Mouse (Mus musculus) erythroblast, embryonic 14.5 days (primary cell): Measurements from ENCODE around the gene Itih4. TPM values are rescaled to one million over a fixed set of nuclear protein-coding genes. Genes with fewer than 3 reads are reported as not detected.

Experiments used
- H3K27me3 ChIP-seq: 2 replicates; pipeline ENCODE4 v1.6.1; 2012; ENCODE audit warnings: inconsistent platforms; ENCODE audit not compliant: control insufficient read depth
- H3K36me3 ChIP-seq: 2 replicates; pipeline ENCODE4 v1.6.1; 2012; ENCODE audit warnings: mild to moderate bottlenecking, inconsistent platforms; ENCODE audit not compliant: control insufficient read depth
- H3K4me1 ChIP-seq: 2 replicates; pipeline ENCODE4 v1.6.1; 2012; ENCODE audit warnings: inconsistent platforms; ENCODE audit not compliant: control insufficient read depth
- H3K4me3 ChIP-seq: replicated peaks from 2 replicates; pipeline ENCODE3; 2012; ENCODE audit warnings: moderate library complexity, mild to moderate bottlenecking, inconsistent platforms
- H3K9me3 ChIP-seq: 2 replicates; pipeline ENCODE4 v1.6.1; 2012; ENCODE audit warnings: low read length, inconsistent platforms, mixed read lengths; ENCODE audit not compliant: control insufficient read depth
- GATA1 ChIP-seq: IDR thresholded peaks from 2 replicates; pipeline ENCODE4 v1.6.1; 2012; ENCODE audit warnings: low read length, inconsistent platforms, mixed read lengths
- TAL1 ChIP-seq: IDR thresholded peaks from 3 replicates; pipeline ENCODE4 v1.6.1; 2012; ENCODE audit warnings: low read length, inconsistent platforms, mixed read lengths
- polyA plus RNA-seq: library from polyadenylated mRNA; stranded (reverse); fragments of >175 nt; gene quantifications from 2 replicates; pipeline ENCODE4 v1.2.3, GENCODE M21; 2012

Itih4 gene
- polyA plus RNA-seq, 1 experiment, result 0.02 TPM

DNA sequence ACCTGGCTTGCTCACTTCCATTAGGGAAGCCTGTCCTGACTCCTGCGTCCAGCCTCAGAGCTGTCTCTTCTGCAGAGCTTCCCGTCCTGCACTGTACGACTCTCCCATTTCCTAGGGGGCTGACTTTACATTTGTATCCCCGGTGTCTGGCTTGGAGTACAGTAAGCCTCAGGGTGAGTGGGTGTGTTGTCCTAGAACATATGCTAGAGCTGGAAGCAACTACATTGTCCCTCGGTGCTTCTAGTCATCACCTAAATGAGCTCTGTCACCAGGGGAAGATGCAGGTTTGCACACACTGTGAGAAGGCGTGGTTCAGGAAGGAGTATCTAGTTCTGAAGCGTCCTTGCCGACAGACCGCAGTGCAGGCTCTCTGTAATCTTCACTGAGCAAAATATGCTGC is 23.9 kb upstream of the Itih4 start:
- Histone ChIP-seq H3K27me3 (no peaks in the 10 kb centered on the region), H3K36me3 (peaks cover 34% of the 10 kb centered on the region), H3K4me3 (no peak overlapping the region), H3K9me3 (no peaks in the 10 kb centered on the region), H3K4me1 (no peaks in the 10 kb centered on the region; the same call in 1 of the 2 replicates)
- TF ChIP-seq GATA1, result no peak
- TF ChIP-seq TAL1, result no peak

DNA sequence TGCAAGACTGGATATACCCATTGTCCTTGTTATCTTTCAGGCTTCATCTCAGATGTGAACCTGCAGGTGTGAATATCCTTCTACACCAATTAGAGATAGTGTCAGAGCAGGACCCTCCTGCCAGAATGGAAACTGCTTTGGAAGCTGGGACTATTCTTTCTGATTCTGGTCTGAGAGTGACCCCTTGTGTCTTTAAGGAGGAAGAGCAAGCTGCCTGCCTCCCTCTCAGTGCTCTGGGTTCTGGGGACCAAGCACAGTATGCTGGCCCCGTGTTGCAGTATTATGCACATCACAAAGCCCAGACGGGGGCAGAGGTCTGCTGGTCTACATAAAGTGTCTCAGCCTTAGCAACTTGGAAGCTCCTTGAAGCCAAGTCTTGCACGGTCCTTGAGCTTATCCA is 21.0 kb upstream of the Itih4 start:
- Histone ChIP-seq H3K27me3 (no peaks in the 10 kb centered on the region), H3K4me3 (no peak overlapping the region), H3K36me3 (peaks cover 43% of the 10 kb centered on the region), H3K4me1 (no peaks in the 10 kb centered on the region; the same call in 1 of the 2 replicates), H3K9me3 (no peaks in the 10 kb centered on the region)
- TF ChIP-seq GATA1, result no peak
- no peak for TF ChIP-seq TAL1

DNA sequence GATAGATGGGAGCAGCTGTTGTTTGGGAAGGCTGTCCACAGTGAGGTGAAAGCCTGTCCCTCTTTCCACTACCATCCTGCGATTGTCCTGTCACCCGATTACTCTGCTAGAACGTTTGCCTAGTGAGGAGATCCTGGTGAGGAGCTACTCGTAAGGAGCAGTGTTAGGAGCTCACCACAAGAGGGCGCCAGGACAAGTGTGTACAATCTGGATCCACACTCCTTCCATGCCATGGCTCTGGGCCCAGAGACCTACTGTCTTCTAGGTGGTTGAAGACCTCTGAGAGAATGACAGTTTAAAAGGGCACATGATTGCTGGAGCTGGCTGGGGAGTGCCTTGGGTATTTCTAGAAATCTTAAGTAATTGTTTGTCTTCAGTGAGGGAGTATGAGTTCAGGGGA is 19.2 kb upstream of the Itih4 start:
- TF ChIP-seq TAL1 (no peak), GATA1 (no peak)
- H3K27me3 ChIP-seq, result no peaks in the 10 kb centered on the region
- no peaks in the 10 kb centered on the region; the same call in 1 of the 2 replicates for H3K4me1 ChIP-seq
- peaks cover 50% of the 10 kb centered on the region for H3K36me3 ChIP-seq
- no peak overlapping the region for H3K4me3 ChIP-seq
- H3K9me3 ChIP-seq, result no peaks in the 10 kb centered on the region

DNA sequence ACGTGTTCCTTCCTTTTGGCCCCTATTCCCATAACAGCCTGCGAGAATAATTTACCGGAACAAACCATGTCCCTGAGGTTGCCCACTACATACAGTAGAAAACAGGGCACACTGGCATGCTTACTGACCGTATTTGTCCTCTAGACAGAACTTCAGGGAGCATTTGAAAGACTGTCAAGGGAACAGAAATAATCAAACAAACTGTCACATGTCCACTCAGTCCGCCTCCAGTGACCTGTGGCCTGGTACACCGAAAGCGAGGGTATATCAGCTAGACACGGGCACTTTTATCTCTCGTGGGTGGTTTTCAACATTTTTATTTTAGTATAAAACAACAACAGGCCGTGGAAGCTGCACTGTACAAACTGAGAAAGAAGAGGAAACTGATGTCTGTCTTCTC is 17.4 kb upstream of the Itih4 start:
- no peaks in the 10 kb centered on the region for H3K9me3 ChIP-seq
- no peak overlapping the region for H3K4me3 ChIP-seq
- H3K27me3 ChIP-seq, result no peaks in the 10 kb centered on the region
- peaks cover 62% of the 10 kb centered on the region for H3K36me3 ChIP-seq
- no peaks in the 10 kb centered on the region; the same call in 1 of the 2 replicates for H3K4me1 ChIP-seq
- no peak for TF ChIP-seq GATA1

DNA sequence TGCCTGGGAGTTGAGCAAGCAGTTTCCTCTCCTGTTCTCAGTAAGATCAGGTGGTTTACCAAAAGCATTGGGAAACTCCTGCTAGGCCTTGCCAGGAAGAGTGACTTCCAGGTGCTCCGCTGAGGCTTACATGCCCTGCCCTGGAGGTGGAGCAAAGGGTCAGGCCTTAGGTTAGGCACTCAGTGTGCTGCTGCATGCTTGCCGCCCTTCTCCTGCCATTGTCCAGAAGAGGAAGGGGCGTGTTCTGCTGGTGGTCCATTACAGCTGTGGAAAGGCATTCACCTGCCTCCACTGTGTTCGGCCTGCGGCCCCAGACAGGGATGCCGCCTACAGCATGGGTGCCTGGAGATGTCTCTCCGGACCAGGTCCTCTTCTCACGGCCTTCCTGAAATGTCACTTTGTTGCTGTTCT is 16.9 kb upstream of the Itih4 start:
- Histone ChIP-seq H3K9me3 (no peaks in the 10 kb centered on the region), H3K4me1 (peaks cover 1% of the 10 kb centered on the region), H3K4me3 (no peak overlapping the region), H3K36me3 (peaks cover 65% of the 10 kb centered on the region), H3K27me3 (no peaks in the 10 kb centered on the region)
- TF ChIP-seq GATA1 (no peak), TAL1 (no peak)

DNA sequence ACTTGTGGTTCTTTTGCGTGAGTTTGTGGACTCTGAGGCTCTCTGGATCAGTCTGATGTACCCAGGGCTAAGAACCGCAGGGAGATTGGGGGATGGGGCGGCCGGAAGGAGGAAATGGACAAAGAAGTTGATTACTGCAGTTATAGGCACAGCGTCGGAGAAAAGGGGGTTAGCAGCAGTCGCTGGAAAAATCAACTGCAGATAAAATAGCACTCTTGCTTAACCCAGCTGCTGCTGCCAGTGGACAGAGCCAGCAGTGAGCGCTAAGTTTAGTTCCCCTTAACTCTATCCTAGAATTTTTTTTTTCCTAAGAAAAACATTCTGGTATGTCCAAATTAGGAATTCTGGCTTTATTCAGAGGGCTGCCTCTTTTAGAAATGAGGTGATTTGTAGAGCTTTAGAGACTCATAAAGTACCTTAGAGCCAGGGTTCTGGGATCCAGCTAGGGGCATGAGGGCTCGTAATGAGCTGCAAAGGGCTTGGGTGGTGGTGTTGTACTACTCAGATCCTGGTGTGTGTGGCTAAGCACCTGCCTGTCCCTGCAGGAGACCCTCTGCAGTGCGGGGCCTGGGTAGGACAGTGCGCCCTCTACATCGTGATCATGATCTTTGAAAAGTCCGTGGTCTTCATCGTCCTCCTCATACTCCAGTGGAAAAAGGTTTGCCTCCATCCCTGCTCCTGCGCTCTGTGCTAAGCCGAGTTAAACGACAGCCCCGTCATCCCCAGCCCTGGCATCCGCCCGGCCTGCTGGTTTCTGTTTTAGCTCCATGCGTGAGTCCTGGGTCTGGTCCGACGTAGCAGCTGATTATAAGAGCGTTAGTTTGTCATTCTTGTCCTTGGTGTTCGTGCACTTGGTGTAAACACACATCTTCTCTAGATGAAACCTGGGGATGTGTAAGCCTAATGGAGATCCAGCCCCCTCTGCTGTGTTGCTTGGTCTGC is 15.8 kb upstream of the Itih4 start:
- Histone ChIP-seq H3K27me3 (no peaks in the 10 kb centered on the region), H3K9me3 (no peaks in the 10 kb centered on the region), H3K4me1 (peaks cover 9% of the 10 kb centered on the region), H3K36me3 (peaks cover 62% of the 10 kb centered on the region), H3K4me3 (no peak overlapping the region)
- TF ChIP-seq TAL1 (no peak), GATA1 (no peak)

DNA sequence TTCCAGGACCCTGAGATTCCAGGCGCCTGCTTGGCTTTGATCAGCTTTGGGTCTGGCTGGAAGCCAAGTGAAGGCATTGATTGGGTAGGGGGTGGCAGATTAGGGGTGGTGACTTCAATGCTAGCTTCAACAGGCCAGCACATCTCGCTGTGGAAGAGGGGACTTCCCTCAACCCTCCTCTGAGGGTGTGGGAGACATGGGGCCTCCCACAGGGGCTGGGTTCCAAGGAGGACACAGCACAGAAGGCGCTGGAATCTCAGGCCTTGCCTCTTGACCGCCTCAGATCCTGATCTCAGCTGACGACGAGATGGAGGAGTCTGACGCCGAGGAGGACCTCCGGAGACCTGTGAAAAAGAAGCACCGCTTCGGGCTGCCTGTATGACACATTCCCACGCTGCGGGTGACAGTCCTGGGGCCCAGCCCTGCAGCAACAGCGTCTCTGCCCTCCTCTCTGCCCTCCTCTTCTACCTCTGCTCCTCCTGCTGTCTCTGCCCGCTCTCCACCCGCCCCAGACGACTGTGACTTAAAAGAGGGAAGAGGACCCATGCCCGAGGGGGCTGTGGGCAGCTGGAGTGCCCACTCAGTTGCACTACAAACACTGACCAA is 12.1 kb upstream of the Itih4 start:
- peaks cover 55% of the 10 kb centered on the region for H3K36me3 ChIP-seq
- H3K27me3 ChIP-seq, result no peaks in the 10 kb centered on the region
- no peak for TF ChIP-seq TAL1
- no peak for TF ChIP-seq GATA1
- no peak overlapping the region for H3K4me3 ChIP-seq
- no peaks in the 10 kb centered on the region for H3K9me3 ChIP-seq
- H3K4me1 ChIP-seq, result peaks cover 15% of the 10 kb centered on the region

DNA sequence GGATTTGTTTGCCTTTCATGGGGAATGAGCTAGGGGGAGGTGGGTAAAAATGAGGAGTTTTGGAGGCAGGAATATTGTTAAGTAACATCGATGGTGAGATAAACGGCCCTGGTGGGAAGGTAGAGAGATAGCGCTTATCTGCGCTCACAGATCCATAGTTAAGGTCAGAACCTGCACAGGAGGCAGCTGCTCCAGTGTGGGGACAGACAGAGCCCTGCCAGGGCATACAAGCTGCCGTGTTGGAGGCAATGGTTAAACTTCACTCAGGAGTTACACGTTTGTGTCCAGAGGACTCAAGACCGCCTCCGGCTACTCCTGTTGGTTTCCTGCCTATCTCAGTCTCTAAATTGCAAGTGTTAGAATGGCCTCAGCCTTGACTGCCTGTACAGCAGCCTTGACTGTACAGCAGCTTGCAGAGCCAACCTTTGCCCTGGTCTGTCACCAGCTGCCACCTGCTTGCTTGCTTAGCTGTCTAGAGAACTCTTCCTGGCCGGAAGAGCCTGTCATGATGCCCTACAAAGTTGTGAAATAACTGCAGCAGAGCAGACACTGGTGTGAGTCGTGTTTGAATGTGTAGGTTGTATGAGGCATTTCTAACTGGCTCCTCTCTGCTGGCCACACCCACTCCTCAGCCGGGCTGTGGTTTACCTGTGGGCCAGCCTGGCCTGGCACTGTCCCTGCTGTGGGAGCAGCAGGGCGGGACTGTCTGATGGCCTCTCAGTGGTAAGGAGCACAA is 11.0 kb upstream of the Itih4 start:
- peaks cover 52% of the 10 kb centered on the region for H3K36me3 ChIP-seq
- H3K9me3 ChIP-seq, result no peaks in the 10 kb centered on the region
- no peak overlapping the region for H3K4me3 ChIP-seq
- peaks cover 15% of the 10 kb centered on the region for H3K4me1 ChIP-seq
- TF ChIP-seq TAL1, result no peak
- TF ChIP-seq GATA1, result no peak
- no peaks in the 10 kb centered on the region for H3K27me3 ChIP-seq

DNA sequence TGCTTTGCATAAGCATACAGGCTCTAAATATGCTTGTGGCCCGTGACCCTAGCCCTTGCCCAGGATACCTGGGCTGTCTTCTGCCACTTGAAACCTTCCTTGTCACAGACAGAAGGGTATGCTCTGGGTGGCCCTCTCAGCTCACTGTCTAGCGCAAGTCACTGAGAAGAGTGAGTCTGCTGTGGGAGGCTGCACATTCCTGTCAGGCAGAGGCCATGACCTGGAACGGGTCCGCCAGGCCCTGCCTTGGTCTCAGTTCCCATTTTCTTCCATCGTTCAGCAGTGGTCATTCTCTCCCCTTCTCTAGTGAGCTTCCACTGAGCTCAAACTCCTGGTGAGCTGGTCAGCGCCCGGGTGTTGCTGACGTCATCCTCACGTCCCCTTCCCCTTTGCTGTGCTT is 10.3 kb upstream of the Itih4 start:
- peaks cover 49% of the 10 kb centered on the region for H3K36me3 ChIP-seq

More for the DNA sequence above, 10.3 kb upstream of the Itih4 start:
- no peaks in the 10 kb centered on the region for H3K9me3 ChIP-seq
- no peaks in the 10 kb centered on the region for H3K27me3 ChIP-seq
- peaks cover 15% of the 10 kb centered on the region for H3K4me1 ChIP-seq
- TF ChIP-seq TAL1 (no peak), GATA1 (no peak)
- H3K4me3 ChIP-seq, result no peak overlapping the region
